Mouse (Mus musculus) MEL-GATA-1-ER (cell line): Measurements from ENCODE around the gene Prkcb.

Experiments
- DNase-seq: peaks from one replicate; pipeline ENCODE4 v3.0.0-alpha.2; 2012; ENCODE audit warnings: low read depth; ENCODE audit errors: extremely low read depth

The Prkcb gene

GRCm38 (mm10) chr7:122319566-122319965 is 31.0 kb downstream of the Prkcb start:
- no peak for DNase-seq

GRCm38 (mm10) chr7:122320843-122321544 is 32.4 kb downstream of the Prkcb start:
- no peak for DNase-seq

GRCm38 (mm10) chr7:122322038-122322690 is 33.6 kb downstream of the Prkcb start:
- no peak for DNase-seq

- no peak for DNase-seq
Measured at GRCm38 (mm10) chr7:122327942-122328341, 39.4 kb downstream of the Prkcb start.

- DNase-seq, result no peak
Measured at GRCm38 (mm10) chr7:122328466-122328865, 39.9 kb downstream of the Prkcb start.

GRCm38 (mm10) chr7:122329588-122329987 is 41.0 kb downstream of the Prkcb start:
- no peak for DNase-seq

- DNase-seq, result no peak
Measured at GRCm38 (mm10) chr7:122333686-122334085, 45.1 kb downstream of the Prkcb start.

GRCm38 (mm10) chr7:122337302-122337701 is 48.8 kb downstream of the Prkcb start:
- DNase-seq, result no peak

- no peak for DNase-seq
Measured at GRCm38 (mm10) chr7:122338055-122338454, 49.5 kb downstream of the Prkcb start.

GRCm38 (mm10) chr7:122339476-122339875 is 50.9 kb downstream of the Prkcb start:
- no peak for DNase-seq

GRCm38 (mm10) chr7:122341813-122342212 is 53.3 kb downstream of the Prkcb start:
- DNase-seq, result no peak

GRCm38 (mm10) chr7:122344656-122345055 is 56.1 kb downstream of the Prkcb start:
- no peak for DNase-seq

GRCm38 (mm10) chr7:122346251-122347242 is 58.0 kb downstream of the Prkcb start:
- no peak for DNase-seq

- no peak for DNase-seq
Measured at GRCm38 (mm10) chr7:122347433-122347832, 58.9 kb downstream of the Prkcb start.

GRCm38 (mm10) chr7:122349961-122350360 is 61.4 kb downstream of the Prkcb start:
- no peak for DNase-seq

GRCm38 (mm10) chr7:122350741-122351140 is 62.2 kb downstream of the Prkcb start:
- DNase-seq, result no peak

GRCm38 (mm10) chr7:122351816-122352215 is 63.3 kb downstream of the Prkcb start:
- no peak for DNase-seq

GRCm38 (mm10) chr7:122352566-122353277 is 64.2 kb downstream of the Prkcb start:
- no peak for DNase-seq

GRCm38 (mm10) chr7:122353329-122353728 is 64.8 kb downstream of the Prkcb start:
- no peak for DNase-seq

- DNase-seq, result no peak
Measured at GRCm38 (mm10) chr7:122356941-122357340, 68.4 kb downstream of the Prkcb start.

GRCm38 (mm10) chr7:122357847-122358246 is 69.3 kb downstream of the Prkcb start:
- DNase-seq, result no peak
